Mouse (Mus musculus): ENCODE results near the gene Taldo1. TPM values are rescaled to one million over a fixed set of nuclear protein-coding genes. Genes with fewer than 3 reads are reported as not detected.
A peak's percentile ranks its signal among the peaks of the same experiment; 100 is the strongest.

The Taldo1 gene
- polyA plus RNA-seq, 1 experiment from 2014 or later = 373 TPM

DNA sequence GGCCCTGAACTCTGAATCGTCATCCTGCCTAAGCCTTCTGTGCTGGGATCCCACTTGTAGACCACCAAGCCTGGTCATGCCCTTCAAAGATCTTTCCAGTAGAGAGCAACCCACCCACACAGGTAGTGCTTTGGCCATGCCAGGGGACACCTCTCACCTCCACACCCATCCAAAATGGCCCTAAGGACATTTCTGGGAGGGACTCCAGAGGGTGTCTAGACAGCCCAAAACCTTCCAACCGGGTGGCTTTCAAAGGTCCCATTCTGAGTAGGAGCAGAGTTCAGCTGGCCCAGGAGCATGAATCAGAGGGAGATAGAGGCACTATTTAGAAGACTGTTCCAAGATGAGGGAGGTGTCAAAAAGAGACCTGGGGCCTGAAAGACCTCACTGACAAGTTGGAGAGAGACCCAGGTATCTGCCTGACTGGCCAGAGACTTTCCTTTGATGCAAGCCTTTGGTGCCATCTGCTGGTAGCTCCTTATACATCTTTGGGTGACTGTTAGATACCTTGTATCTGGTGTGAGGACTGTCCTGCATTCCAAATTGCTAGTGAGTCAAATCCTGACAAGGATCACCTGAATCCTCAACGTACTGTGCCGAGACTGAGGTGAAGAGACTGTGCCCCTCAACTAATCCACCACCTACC is 28.8 kb upstream of the Taldo1 start:
- peaks cover 7% of the 10 kb centered on the region for H3K27me3 ChIP-seq (ENCODE audit: control insufficient read depth, insufficient read depth, low read depth, low read length)
- H3K4me2 ChIP-seq (ENCODE audit: low read depth, low read length) = peak overlapping the region; percentile 11; the same call in 1 of the 2 replicates
- H3K9me3 ChIP-seq (replicated peaks; ENCODE audit: control insufficient read depth, low read length) = no peaks in the 10 kb centered on the region
- H3K4me1 ChIP-seq (ENCODE audit: control insufficient read depth, low read depth, low read length) = peaks cover 30% of the 10 kb centered on the region
- no peak overlapping the region for H3K4me3 ChIP-seq (ENCODE audit: low read depth, low read length)
- H3K9ac ChIP-seq (ENCODE audit: low read depth, low read length) = peak overlapping the region; percentile 53
- WGBS (ENCODE audit: insufficient replicate concordance) = 45% methylated on average over 4 of the region's 4 CpGs
- H3K27ac ChIP-seq (ENCODE audit: low read length) = peak overlapping the region; percentile 97
- peak; percentile 61 for ATAC-seq (ENCODE audit: low read depth)
- H3K36me3 ChIP-seq (ENCODE audit: control insufficient read depth, insufficient read depth) = no peaks in the 10 kb centered on the region

DNA sequence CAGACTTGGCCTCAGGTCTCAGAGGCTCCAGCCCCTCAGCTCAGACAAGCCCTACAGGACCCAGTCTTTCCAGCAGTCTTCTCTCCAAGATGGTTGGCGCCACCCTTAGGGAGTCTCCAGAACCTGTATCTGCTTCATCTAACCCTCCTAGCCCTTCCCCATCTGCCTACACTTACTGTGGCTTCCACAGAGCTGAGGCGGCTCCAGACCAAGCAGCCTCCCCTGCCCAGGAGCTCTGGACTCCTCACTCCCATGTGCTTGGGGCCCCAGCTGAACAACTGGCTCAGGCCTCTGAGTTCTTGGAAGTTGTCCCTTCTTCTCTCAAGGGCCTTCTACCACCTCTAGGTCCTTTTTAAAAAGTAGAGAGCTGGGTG is 28.3 kb upstream of the Taldo1 start:
- ATAC-seq (ENCODE audit: low read depth) = peak; percentile 23
- Histone ChIP-seq H3K9me3 (replicated peaks; ENCODE audit: control insufficient read depth, low read length) (no peaks in the 10 kb centered on the region), H3K4me1 (ENCODE audit: control insufficient read depth, low read depth, low read length) (peaks cover 30% of the 10 kb centered on the region), H3K4me2 (ENCODE audit: low read depth, low read length) (peak overlapping the region; percentile 11; the same call in 1 of the 2 replicates), H3K27me3 (ENCODE audit: control insufficient read depth, insufficient read depth, low read depth, low read length) (peaks cover 7% of the 10 kb centered on the region), H3K4me3 (ENCODE audit: low read depth, low read length) (no peak overlapping the region; the same call in 1 of the 2 replicates), H3K9ac (ENCODE audit: low read depth, low read length) (peak overlapping the region; percentile 53), H3K27ac (ENCODE audit: low read length) (peak overlapping the region; percentile 97), H3K36me3 (ENCODE audit: control insufficient read depth, insufficient read depth) (no peaks in the 10 kb centered on the region)
- 57% methylated on average over 2 of the region's 2 CpGs for WGBS (ENCODE audit: insufficient replicate concordance)

DNA sequence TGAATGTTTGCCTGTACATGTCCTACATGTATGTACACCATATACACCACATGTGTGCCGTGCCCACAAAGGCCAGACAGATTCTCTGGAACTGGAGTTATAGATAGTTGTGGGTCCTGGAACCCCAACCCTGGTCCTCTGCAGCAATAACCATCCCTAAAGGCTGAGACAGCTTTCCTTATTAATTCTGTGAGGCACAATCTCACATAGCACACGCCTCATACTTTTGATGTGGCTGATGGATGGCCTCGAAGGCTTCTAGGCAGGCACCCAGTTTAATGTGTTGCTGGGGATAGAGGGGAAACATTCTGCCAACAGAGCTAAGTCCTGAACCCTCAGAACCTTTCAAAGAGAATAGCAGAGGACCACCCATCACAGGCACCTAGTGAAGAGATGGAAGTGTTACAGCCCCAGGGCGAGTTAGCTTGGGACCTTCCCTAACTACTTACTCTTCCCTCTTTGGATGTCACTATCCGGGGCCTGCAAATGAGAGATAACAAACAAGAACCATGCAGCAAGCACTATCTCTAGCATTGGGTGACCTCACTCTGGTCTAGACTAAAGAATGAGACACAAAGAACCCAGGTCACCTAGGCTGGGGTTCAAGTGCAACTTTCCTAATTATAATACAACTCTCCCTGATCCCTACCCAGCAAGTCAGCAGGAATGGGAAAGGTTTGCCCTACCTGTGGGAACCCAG is 27.5 kb upstream of the Taldo1 start:
- Histone ChIP-seq H3K27me3 (ENCODE audit: control insufficient read depth, insufficient read depth, low read depth, low read length) (peaks cover 7% of the 10 kb centered on the region), H3K4me2 (ENCODE audit: low read depth, low read length) (peak overlapping the region; percentile 59), H3K4me1 (ENCODE audit: control insufficient read depth, low read depth, low read length) (peaks cover 32% of the 10 kb centered on the region), H3K27ac (ENCODE audit: low read length) (peak overlapping the region; percentile 97), H3K4me3 (ENCODE audit: low read depth, low read length) (peak overlapping the region; percentile 7; the same call in 1 of the 2 replicates), H3K9me3 (replicated peaks; ENCODE audit: control insufficient read depth, low read length) (no peaks in the 10 kb centered on the region), H3K9ac (ENCODE audit: low read depth, low read length) (peak overlapping the region; percentile 54), H3K36me3 (ENCODE audit: control insufficient read depth, insufficient read depth) (no peaks in the 10 kb centered on the region)
- ATAC-seq (ENCODE audit: low read depth) = peak; percentile 96
- WGBS (ENCODE audit: insufficient replicate concordance) = 36% methylated on average over 5 of the region's 5 CpGs

DNA sequence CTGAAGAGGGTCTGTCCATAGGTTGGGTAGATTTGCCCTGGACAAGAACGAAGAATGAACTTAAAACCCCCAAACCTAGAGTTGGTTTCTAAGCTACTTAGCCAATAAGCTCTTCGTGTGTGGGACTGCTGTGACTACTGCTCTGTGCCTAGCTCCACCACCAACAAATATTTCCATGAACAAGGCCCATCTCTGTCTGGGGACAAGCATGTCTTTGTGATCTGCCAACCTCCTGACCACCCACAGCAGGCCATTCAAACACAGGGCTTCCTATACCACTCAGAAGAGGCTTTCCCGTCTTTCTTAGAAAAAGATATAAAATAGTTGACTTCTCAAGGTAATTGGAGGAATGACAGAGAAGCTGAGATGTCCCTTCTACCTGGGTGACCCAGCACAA is 27.0 kb upstream of the Taldo1 start:
- no peak for ATAC-seq (ENCODE audit: low read depth)
- H3K36me3 ChIP-seq (ENCODE audit: control insufficient read depth, insufficient read depth) = no peaks in the 10 kb centered on the region
- H3K9me3 ChIP-seq (replicated peaks; ENCODE audit: control insufficient read depth, low read length) = no peaks in the 10 kb centered on the region
- no peak overlapping the region for H3K4me3 ChIP-seq (ENCODE audit: low read depth, low read length)
- WGBS (ENCODE audit: insufficient replicate concordance) = 55% methylated on average over 3 of the region's 3 CpGs
- peak overlapping the region; percentile 54; the same call in 1 of the 2 replicates for H3K9ac ChIP-seq (ENCODE audit: low read depth, low read length)
- peak overlapping the region; percentile 97 for H3K27ac ChIP-seq (ENCODE audit: low read length)
- peak overlapping the region; percentile 59 for H3K4me2 ChIP-seq (ENCODE audit: low read depth, low read length)
- peaks cover 36% of the 10 kb centered on the region for H3K4me1 ChIP-seq (ENCODE audit: control insufficient read depth, low read depth, low read length)
- peaks cover 7% of the 10 kb centered on the region for H3K27me3 ChIP-seq (ENCODE audit: control insufficient read depth, insufficient read depth, low read depth, low read length)

DNA sequence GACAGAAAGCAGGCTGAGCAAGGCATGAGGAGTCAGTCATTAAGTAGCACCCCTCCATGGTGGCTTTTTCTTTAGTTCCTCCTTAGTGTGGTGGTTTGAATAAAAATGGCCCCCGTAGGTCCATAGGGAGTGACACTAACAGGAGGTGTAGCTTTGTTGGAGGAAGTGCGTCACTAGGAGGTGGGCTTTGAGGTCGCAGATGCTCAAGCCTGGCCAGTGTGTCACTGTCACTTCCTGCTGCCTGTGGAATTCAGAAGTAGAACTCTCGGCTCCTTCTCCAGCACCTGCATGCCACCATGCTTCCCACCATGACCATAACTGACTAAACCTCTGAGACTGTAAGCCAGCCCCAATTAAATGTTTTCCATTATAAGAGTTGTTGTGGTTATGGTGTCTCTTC is 24.6 kb upstream of the Taldo1 start:
- WGBS (ENCODE audit: insufficient replicate concordance) = 71% methylated on average over 4 of the region's 4 CpGs
- Histone ChIP-seq H3K4me1 (ENCODE audit: control insufficient read depth, low read depth, low read length) (peaks cover 41% of the 10 kb centered on the region), H3K4me2 (ENCODE audit: low read depth, low read length) (no peak overlapping the region), H3K9ac (ENCODE audit: low read depth, low read length) (no peak overlapping the region), H3K36me3 (ENCODE audit: control insufficient read depth, insufficient read depth) (no peaks in the 10 kb centered on the region), H3K4me3 (ENCODE audit: low read depth, low read length) (no peak overlapping the region), H3K27me3 (ENCODE audit: control insufficient read depth, insufficient read depth, low read depth, low read length) (no peaks in the 10 kb centered on the region), H3K27ac (ENCODE audit: low read length) (no peak overlapping the region), H3K9me3 (replicated peaks; ENCODE audit: control insufficient read depth, low read length) (no peaks in the 10 kb centered on the region)
- ATAC-seq (ENCODE audit: low read depth) = no peak

DNA sequence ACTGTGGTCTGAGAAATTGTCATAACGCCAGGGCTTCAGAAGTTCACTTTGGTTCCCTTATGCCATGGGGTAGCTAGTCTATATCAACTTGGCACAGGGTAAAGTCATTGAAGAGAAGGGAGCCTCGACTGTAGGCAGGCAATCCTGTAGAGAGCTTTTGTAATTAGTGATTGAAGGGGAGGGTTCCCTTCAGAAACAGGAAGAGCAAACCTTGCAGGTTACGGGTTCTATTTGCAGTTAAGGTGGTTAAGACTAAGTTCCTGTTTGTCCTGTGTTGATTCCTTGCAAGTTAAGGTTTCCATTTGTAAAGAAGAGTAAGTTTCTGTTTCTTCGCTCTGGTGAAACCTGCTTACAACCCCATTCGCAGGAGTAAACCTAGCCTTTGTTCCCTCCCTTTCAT is 22.1 kb upstream of the Taldo1 start:
- peak overlapping the region; percentile 51 for H3K27ac ChIP-seq (ENCODE audit: low read length)
- H3K36me3 ChIP-seq (ENCODE audit: control insufficient read depth, insufficient read depth) = no peaks in the 10 kb centered on the region
- no peak overlapping the region; the same call in 1 of the 2 replicates for H3K9ac ChIP-seq (ENCODE audit: low read depth, low read length)
- H3K9me3 ChIP-seq (replicated peaks; ENCODE audit: control insufficient read depth, low read length) = no peaks in the 10 kb centered on the region
- WGBS (ENCODE audit: insufficient replicate concordance) = 32% methylated on average over 5 of the region's 5 CpGs
- no peak for ATAC-seq (ENCODE audit: low read depth)
- no peak overlapping the region for H3K4me3 ChIP-seq (ENCODE audit: low read depth, low read length)
- no peak overlapping the region for H3K4me2 ChIP-seq (ENCODE audit: low read depth, low read length)
- H3K27me3 ChIP-seq (ENCODE audit: control insufficient read depth, insufficient read depth, low read depth, low read length) = no peaks in the 10 kb centered on the region
- H3K4me1 ChIP-seq (ENCODE audit: control insufficient read depth, low read depth, low read length) = peaks cover 23% of the 10 kb centered on the region

DNA sequence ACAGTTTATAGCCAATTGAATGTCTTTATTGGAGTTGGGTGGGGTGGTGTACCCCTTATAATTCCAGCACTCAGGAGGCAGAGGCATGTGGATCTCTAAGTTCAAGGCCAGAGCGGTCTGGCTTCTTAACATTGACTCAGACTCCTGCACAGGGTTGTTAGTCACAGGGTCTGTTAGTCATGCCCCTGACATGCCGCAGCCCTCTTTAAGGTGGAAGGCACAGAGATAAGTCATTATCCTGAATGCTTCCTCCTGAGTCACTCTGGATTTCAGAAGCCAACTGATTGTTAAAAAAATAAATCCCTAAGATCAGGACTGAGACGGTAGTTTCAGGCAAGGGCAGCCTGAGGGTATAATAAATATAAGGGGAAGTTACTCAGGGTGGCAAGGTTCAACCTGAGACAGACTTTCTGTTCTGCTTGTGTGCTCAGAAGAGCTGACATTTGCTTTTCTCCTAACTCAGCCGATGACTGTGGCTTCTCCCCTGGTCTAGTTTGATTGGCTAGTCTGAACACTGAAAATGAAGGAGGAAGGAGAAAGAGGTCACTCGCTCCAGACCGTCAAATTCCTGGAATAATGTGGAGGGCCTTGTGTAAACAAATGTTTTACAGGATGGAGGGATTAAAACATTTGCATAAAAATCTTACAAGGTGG is 19.9 kb upstream of the Taldo1 start:
- H3K9ac ChIP-seq (ENCODE audit: low read depth, low read length) = no peak overlapping the region
- H3K36me3 ChIP-seq (ENCODE audit: control insufficient read depth, insufficient read depth) = no peaks in the 10 kb centered on the region
- WGBS (ENCODE audit: insufficient replicate concordance) = 47% methylated on average over 6 of the region's 6 CpGs
- ATAC-seq (ENCODE audit: low read depth) = 0 out of 2 replicates have a peak, but pooled peaks have one; percentile 5
- no peak overlapping the region for H3K4me2 ChIP-seq (ENCODE audit: low read depth, low read length)
- H3K4me1 ChIP-seq (ENCODE audit: control insufficient read depth, low read depth, low read length) = peaks cover 11% of the 10 kb centered on the region
- H3K9me3 ChIP-seq (replicated peaks; ENCODE audit: control insufficient read depth, low read length) = no peaks in the 10 kb centered on the region
- no peak overlapping the region for H3K4me3 ChIP-seq (ENCODE audit: low read depth, low read length)
- H3K27me3 ChIP-seq (ENCODE audit: control insufficient read depth, insufficient read depth, low read depth, low read length) = no peaks in the 10 kb centered on the region
- no peak overlapping the region for H3K27ac ChIP-seq (ENCODE audit: low read length)

DNA sequence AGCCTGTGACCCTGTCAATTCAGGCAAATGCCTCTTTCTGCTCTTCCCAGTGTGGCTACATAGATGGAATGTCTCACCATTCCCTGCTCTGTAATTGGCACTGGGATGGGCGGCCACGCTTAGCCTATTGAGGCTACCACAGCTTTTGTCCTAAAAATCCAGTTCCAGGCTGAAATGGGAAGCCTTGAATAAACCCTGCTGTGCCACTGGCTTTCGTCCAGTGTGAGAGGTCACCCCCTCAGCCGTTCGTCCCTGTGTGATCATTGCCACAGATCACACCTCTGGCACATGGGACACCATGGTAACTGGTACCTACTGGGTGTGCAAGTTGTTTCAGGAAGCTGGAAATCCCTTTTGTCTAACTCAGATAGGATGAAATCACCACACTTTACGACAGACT is 18.4 kb upstream of the Taldo1 start:
- 65% methylated on average over 6 of the region's 6 CpGs for WGBS (ENCODE audit: insufficient replicate concordance)
- Histone ChIP-seq H3K36me3 (ENCODE audit: control insufficient read depth, insufficient read depth) (no peaks in the 10 kb centered on the region), H3K4me2 (ENCODE audit: low read depth, low read length) (no peak overlapping the region), H3K4me1 (ENCODE audit: control insufficient read depth, low read depth, low read length) (peaks cover 11% of the 10 kb centered on the region), H3K9me3 (replicated peaks; ENCODE audit: control insufficient read depth, low read length) (no peaks in the 10 kb centered on the region), H3K9ac (ENCODE audit: low read depth, low read length) (no peak overlapping the region), H3K27me3 (ENCODE audit: control insufficient read depth, insufficient read depth, low read depth, low read length) (no peaks in the 10 kb centered on the region), H3K4me3 (ENCODE audit: low read depth, low read length) (no peak overlapping the region), H3K27ac (ENCODE audit: low read length) (no peak overlapping the region)
- ATAC-seq (ENCODE audit: low read depth) = no peak

DNA sequence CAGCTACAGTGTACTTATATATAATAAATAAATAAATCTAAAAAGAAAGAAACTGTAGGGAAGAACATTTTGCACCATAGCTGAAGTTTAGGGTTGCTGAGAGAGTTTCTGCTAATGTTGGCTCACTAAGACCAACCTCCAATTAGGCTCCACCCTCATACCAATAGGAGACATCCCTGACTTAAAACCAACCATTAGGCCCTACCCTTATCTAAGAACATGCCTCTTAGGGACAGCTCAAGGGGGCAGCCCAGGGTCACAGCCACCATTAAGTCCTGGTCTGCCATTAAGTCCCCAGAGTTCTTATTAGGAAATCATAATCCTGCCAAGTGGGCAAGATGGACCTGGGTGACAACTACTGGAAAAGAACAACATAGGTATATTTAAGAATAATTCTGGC is 17.6 kb upstream of the Taldo1 start:
- H3K27ac ChIP-seq (ENCODE audit: low read length) = no peak overlapping the region
- no peak overlapping the region for H3K4me2 ChIP-seq (ENCODE audit: low read depth, low read length)
- no peak overlapping the region for H3K9ac ChIP-seq (ENCODE audit: low read depth, low read length)
- no peak overlapping the region for H3K4me3 ChIP-seq (ENCODE audit: low read depth, low read length)
- no peaks in the 10 kb centered on the region for H3K9me3 ChIP-seq (replicated peaks; ENCODE audit: control insufficient read depth, low read length)
- ATAC-seq (ENCODE audit: low read depth) = no peak
- peaks cover 10% of the 10 kb centered on the region for H3K4me1 ChIP-seq (ENCODE audit: control insufficient read depth, low read depth, low read length)
- H3K27me3 ChIP-seq (ENCODE audit: control insufficient read depth, insufficient read depth, low read depth, low read length) = no peaks in the 10 kb centered on the region
- H3K36me3 ChIP-seq (ENCODE audit: control insufficient read depth, insufficient read depth) = no peaks in the 10 kb centered on the region
